Mouse (Mus musculus) lung, embryonic 14.5 days (tissue): ENCODE measurements around the gene Olfr519. TPM values are rescaled to one million over a fixed set of nuclear protein-coding genes. Genes with fewer than 3 reads are reported as not detected.

Experiments used
- ATAC-seq: fragments of 200-750 bp; cut with Nextera tagmentation; 2 replicates; pipeline ENCODE4 v1.8.0; 2017; ENCODE audit warnings: mild to moderate bottlenecking, moderate TSS enrichment, moderate library complexity; ENCODE audit not compliant: insufficient read depth
- DNase-seq: peaks from one replicate; pipeline ENCODE4 v3.0.0-alpha.2; 2015
- H3K27ac ChIP-seq: fragments of 300-500 bp; sonication (generic); 2 replicates; pipeline ENCODE4 v1.5.1; 2014; ENCODE audit warnings: low read depth, mild to moderate bottlenecking, moderate library complexity
- H3K27me3 ChIP-seq: fragments of 300-500 bp; sonication (generic); 2 replicates; pipeline ENCODE4 v1.6.1; 2014; ENCODE audit warnings: low read length, control low read depth; ENCODE audit not compliant: insufficient read depth
- H3K36me3 ChIP-seq: fragments of 300-500 bp; sonication (generic); 2 replicates; pipeline ENCODE4 v1.6.1; 2014; ENCODE audit warnings: control low read depth; ENCODE audit not compliant: insufficient read depth
- H3K4me1 ChIP-seq: fragments of 300-500 bp; sonication (generic); 2 replicates; pipeline ENCODE4 v1.6.1; 2014; ENCODE audit warnings: antibody characterized with exemption, control low read depth; ENCODE audit not compliant: insufficient read depth
- H3K4me2 ChIP-seq: fragments of 300-500 bp; sonication (generic); 2 replicates; pipeline ENCODE4 v1.6.1; 2014; ENCODE audit warnings: mild to moderate bottlenecking
- H3K4me3 ChIP-seq: fragments of 300-500 bp; sonication (generic); 2 replicates; pipeline ENCODE4 v1.5.1; 2014; ENCODE audit warnings: low read depth, low read length
- H3K9ac ChIP-seq: fragments of 300-500 bp; sonication (generic); 2 replicates; pipeline ENCODE4 v1.6.1; 2014
- H3K9me3 ChIP-seq: fragments of 300-500 bp; sonication (generic); 2 replicates; pipeline ENCODE4 v1.6.1; 2016; ENCODE audit warnings: low read depth, low read length, control low read depth
- CTCF ChIP-seq: IDR thresholded peaks from 2 replicates; pipeline ENCODE4 v1.5.1; 2016; ENCODE audit warnings: antibody characterized with exemption, low read depth
- WGBS: fragments of 180-500 bp; shearing (Covaris S2); extraction: QIAGEN DNeasy Blood & Tissue Kit; methylation state at CpG from one replicate; pipeline ENCODE4 v1.1.7; 2014; 5-methylcytosine and 5-hydroxymethylcytosine counted together
- polyA plus RNA-seq: library from polyadenylated mRNA; unstranded; fragments of >200 nt; fragmentation: Nextera tagmentation; extraction: Ambion mirVana; gene quantifications from 2 replicates; pipeline ENCODE4 v1.2.1, GENCODE M21; 2014

The Olfr519 gene
- not detected in 2 replicates for polyA plus RNA-seq

- Histone ChIP-seq H3K36me3 (no peaks in the 10 kb centered on the region), H3K9me3 (no peaks in the 10 kb centered on the region), H3K4me2 (no peak within 1 kb of the TSS), H3K9ac (no peak within 1 kb of the TSS), H3K27ac (no peak within 1 kb of the TSS), H3K4me1 (no peaks in the 10 kb centered on the region), H3K4me3 (no peak within 1 kb of the TSS), H3K27me3 (no peaks in the 10 kb centered on the region)
- no peak for TF ChIP-seq CTCF
- ATAC-seq (no peak), DNase-seq (no peak)
- 81% methylated on average over 5 of the region's 5 CpGs for WGBS
Observed at GRCm38 (mm10) chr7:108894320-108894719, at the start of gene Olfr519. TSS of gene Olfr519 (minus strand) at chr7:108894420.

GRCm38 (mm10) chr7:108944002-108944401, 49.8 kb upstream of the Olfr519 start:
- Histone ChIP-seq H3K27me3 (no peaks in the 10 kb centered on the region), H3K9me3 (no peaks in the 10 kb centered on the region), H3K36me3 (peaks cover 69% of the 10 kb centered on the region), H3K4me1 (no peaks in the 10 kb centered on the region), H3K27ac (no peak overlapping the region), H3K9ac (no peak overlapping the region), H3K4me2 (no peak overlapping the region), H3K4me3 (no peak overlapping the region)
- ATAC-seq (peak; percentile 18), DNase-seq (peak; percentile 80)
- 3% methylated on average over 2 of the region's 2 CpGs for WGBS
- peak; percentile 76 for TF ChIP-seq CTCF

GRCm38 (mm10) chr7:108941466-108941865, 47.2 kb upstream of the Olfr519 start:
- Histone ChIP-seq H3K27me3 (no peaks in the 10 kb centered on the region), H3K4me1 (no peaks in the 10 kb centered on the region), H3K9ac (no peak overlapping the region), H3K27ac (no peak overlapping the region), H3K4me3 (no peak overlapping the region), H3K4me2 (no peak overlapping the region), H3K36me3 (peaks cover 91% of the 10 kb centered on the region), H3K9me3 (no peaks in the 10 kb centered on the region)
- DNase-seq (no peak), ATAC-seq (no peak)
- WGBS, result 84% methylated on average over 9 of the region's 9 CpGs
- TF ChIP-seq CTCF, result no peak

- no peak for TF ChIP-seq CTCF
- peaks cover 49% of the 10 kb centered on the region for H3K36me3 ChIP-seq
- WGBS, result 91% methylated on average over 4 of the region's 4 CpGs
- H3K9ac ChIP-seq, result no peak overlapping the region
- H3K4me2 ChIP-seq, result no peak overlapping the region
- H3K27me3 ChIP-seq, result no peaks in the 10 kb centered on the region
- H3K9me3 ChIP-seq, result no peaks in the 10 kb centered on the region
- H3K4me1 ChIP-seq, result no peaks in the 10 kb centered on the region
- no peak overlapping the region for H3K27ac ChIP-seq
- no peak for ATAC-seq
- H3K4me3 ChIP-seq, result no peak overlapping the region
- DNase-seq, result no peak
Observed at GRCm38 (mm10) chr7:108936591-108936990, 42.4 kb upstream of the Olfr519 start.

GRCm38 (mm10) chr7:108935411-108935810, 41.2 kb upstream of the Olfr519 start:
- Histone ChIP-seq H3K4me1 (no peaks in the 10 kb centered on the region), H3K4me3 (peak overlapping the region; percentile 97), H3K9me3 (no peaks in the 10 kb centered on the region), H3K9ac (peak overlapping the region; percentile 96), H3K27ac (no peak overlapping the region), H3K27me3 (no peaks in the 10 kb centered on the region), H3K36me3 (peaks cover 37% of the 10 kb centered on the region), H3K4me2 (peak overlapping the region; percentile 91)
- no peak for DNase-seq
- no peak for ATAC-seq
- WGBS, result 77% methylated on average over 7 of the region's 7 CpGs
- TF ChIP-seq CTCF, result no peak

GRCm38 (mm10) chr7:108934836-108935235, 40.6 kb upstream of the Olfr519 start:
- Histone ChIP-seq H3K4me1 (no peaks in the 10 kb centered on the region), H3K9ac (peak overlapping the region; percentile 96), H3K27ac (no peak overlapping the region), H3K27me3 (no peaks in the 10 kb centered on the region), H3K36me3 (peaks cover 31% of the 10 kb centered on the region), H3K4me3 (peak overlapping the region; percentile 97), H3K4me2 (peak overlapping the region; percentile 91), H3K9me3 (no peaks in the 10 kb centered on the region)
- no peak for ATAC-seq
- peak; percentile 30 for DNase-seq
- 2% methylated on average over 8 of the region's 8 CpGs for WGBS
- TF ChIP-seq CTCF, result no peak

GRCm38 (mm10) chr7:108933794-108934731, 39.8 kb upstream of the Olfr519 start, which contains the start of gene Eif3f:
TSS of gene Eif3f (plus strand) at chr7:108934417.
- Histone ChIP-seq H3K27me3 (no peaks in the 10 kb centered on the region), H3K4me3 (peak within 1 kb of the TSS; percentile 97), H3K27ac (peak within 1 kb of the TSS; percentile 69; the same call in 1 of the 2 replicates), H3K4me1 (no peaks in the 10 kb centered on the region), H3K36me3 (peaks cover 24% of the 10 kb centered on the region), H3K9me3 (no peaks in the 10 kb centered on the region), H3K4me2 (peak within 1 kb of the TSS; percentile 91), H3K9ac (peak within 1 kb of the TSS; percentile 96)
- peak; percentile 98 for ATAC-seq
- WGBS, result 2% methylated on average over 50 of the region's 50 CpGs
- peak; percentile 88 for TF ChIP-seq CTCF
- peak; percentile 99 for DNase-seq
